Mouse (Mus musculus) G1E (cell line): ENCODE data around the gene Hdhd3.

Source experiments
- CTCF ChIP-seq: IDR thresholded peaks from 2 replicates; pipeline ENCODE4 v1.5.1; 2012; ENCODE audit warnings: low read depth, low read length, inconsistent platforms, mixed read lengths
- GATA1 ChIP-seq: IDR thresholded peaks from 2 replicates; pipeline ENCODE4 v1.6.1; 2012; ENCODE audit warnings: borderline replicate concordance, low read length, inconsistent platforms, mixed read lengths
- GATA2 ChIP-seq: IDR thresholded peaks from 2 replicates; pipeline ENCODE4 v1.6.1; 2012; ENCODE audit warnings: low read depth, low read length, inconsistent platforms, borderline replicate concordance
- POLR2AphosphoS5 ChIP-seq: IDR thresholded peaks from 2 replicates; pipeline ENCODE4 v1.6.1; 2012; ENCODE audit warnings: low read depth, low read length, inconsistent platforms; ENCODE audit not compliant: insufficient replicate concordance
- TAL1 ChIP-seq: conservative IDR thresholded peaks from 2 replicates; pipeline ENCODE4 v1.6.1; 2012; ENCODE audit warnings: low read depth, low read length, inconsistent platforms, mixed read lengths

- TF ChIP-seq CTCF: no peak
- TF ChIP-seq POLR2AphosphoS5: no peak
- TF ChIP-seq GATA1: no peak
- TF ChIP-seq TAL1: no peak
- no peak for TF ChIP-seq GATA2
Measured at GRCm38 (mm10) chr4:62508839-62509238, 5.6 kb upstream of the Hdhd3 start.
